Mouse (Mus musculus): ENCODE results near the gene Olfr509.

DNA sequence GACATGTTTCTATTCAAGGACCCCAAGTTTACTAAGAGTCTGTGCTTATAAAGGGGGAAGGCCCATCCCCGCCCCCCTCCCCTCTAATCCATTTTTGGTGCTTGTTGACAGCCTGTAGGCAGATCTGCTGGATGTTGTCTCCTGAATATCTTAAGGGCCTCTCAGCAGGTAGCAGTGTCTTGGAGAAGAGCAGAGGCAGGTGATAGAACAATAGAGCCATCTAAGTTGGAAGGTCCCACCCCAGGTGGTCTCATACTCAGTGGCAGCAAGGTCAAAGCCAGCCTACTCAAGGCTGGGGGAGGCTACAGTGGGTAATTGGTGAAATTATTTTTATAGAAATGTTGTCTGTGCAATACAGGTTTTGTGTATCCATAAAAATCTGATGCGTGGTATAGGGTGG lies 37.6 kb downstream of the Olfr509 start:
- no peak for TF ChIP-seq CTCF (IDR thresholded peaks at IDR 0.05; ENCODE audit: low read depth, low read length)
- TF ChIP-seq TAL1 (conservative IDR thresholded peaks at IDR 0.05; ENCODE audit: low read depth, low read length), result no peak
- no peak for TF ChIP-seq POLR2AphosphoS5 (IDR thresholded peaks at IDR 0.05; ENCODE audit: insufficient replicate concordance, low read depth, low read length)
- TF ChIP-seq GATA1 (IDR thresholded peaks at IDR 0.05; ENCODE audit: borderline replicate concordance, low read length), result no peak
- no peak for TF ChIP-seq GATA2 (IDR thresholded peaks at IDR 0.05; ENCODE audit: borderline replicate concordance, low read depth, low read length)

Data from G1E (cell line).